Mouse (Mus musculus) lung, postnatal 36 days (tissue): ENCODE measurements around the gene Cdon.
"Not testable (repeated sequence)": the region's sequence is repeated elsewhere in the genome, so short reads cannot be mapped to it uniquely, and the experiment has no call there.

Source experiments
- DNase-seq: peaks from one replicate; pipeline ENCODE4 v3.0.0; 2022; ENCODE audit warnings: mixed read lengths

The Cdon gene

DNA sequence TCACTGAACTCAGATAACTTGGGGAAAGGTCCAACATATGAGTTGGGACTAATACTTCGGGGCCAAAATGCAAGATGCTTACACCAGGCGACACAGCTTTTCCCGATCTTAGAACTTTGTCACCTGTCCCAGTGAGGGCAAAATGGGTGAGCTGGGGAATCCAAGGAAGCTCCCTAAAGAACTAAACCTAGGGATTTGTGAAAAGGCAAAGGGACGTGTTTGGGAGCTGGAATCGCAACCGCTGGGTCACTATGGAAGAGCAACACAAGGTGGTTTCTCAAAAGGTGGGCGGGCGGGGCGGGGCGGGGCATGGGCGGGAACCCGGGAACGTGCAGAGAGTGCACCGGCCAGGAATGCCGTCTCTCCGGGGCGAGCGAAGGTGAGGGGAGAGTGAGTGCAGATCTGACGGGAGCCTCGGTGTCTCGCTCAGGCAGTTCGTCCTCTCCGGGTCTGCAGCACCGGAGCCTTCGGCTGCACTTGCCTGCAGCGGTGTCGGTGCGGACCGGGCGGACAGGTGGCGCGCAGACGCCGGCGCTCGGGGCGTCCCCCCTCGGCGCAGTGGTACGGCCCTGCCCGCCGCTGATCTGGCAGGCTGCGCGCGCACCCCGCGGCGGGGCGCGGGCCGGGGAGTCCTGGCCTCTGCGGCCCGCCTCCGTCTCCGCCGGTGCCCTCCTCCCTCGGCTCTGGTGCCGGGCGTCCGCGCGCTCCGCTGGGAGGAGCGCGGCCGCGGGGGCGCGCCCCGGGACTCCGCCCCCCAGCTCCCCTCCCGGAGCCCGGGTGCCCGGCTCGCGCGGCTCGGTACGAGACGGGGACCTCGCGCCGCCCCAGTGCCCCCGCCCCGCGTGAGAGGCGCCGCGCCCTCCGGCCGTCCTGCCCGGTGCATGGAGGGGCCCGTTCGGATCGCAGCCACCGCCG, at the start of gene Cdon:
Cdon (plus strand) TSS at position 324 of the 915 bp plus-strand sequence.
- DNase-seq, result peak; percentile 91

DNA sequence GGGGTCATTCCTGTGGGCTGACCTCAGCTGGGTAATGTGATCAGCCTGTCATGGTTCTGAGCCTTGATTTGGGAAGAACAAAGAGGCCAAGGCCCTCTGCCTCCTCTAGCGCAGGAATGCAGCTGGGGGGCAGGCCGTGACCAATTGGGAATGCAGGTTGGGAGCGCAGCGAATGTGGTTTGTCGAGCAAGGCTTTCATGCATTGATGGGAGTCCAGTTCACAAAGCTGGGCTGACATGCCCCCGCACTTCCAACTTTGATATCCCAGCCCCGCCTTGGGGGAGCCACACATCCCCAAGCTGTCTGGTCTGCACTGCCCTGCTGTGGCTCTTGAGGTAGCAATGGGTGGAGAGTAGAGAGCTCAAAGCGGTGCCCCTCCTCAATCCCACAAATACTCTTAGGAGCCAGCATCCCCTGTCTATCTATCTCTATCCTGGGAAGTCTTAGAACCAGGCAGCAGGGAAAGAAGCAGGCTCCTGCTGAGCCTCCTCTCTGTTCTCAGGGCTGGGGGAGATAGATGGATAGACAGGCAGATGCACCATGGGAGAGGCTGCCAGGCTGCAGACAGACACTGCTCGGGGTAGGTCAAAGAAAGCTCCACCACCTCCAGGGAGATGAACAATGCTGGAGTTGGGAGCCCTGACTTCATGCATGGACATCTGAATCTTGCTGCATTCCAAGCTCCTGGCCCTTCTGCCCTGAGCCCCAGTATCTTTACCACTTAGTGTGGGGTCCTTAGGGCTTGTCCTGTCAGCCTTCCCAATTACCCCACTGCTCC, 48.4 kb upstream of the Cdon start:
- no peak for DNase-seq

DNA sequence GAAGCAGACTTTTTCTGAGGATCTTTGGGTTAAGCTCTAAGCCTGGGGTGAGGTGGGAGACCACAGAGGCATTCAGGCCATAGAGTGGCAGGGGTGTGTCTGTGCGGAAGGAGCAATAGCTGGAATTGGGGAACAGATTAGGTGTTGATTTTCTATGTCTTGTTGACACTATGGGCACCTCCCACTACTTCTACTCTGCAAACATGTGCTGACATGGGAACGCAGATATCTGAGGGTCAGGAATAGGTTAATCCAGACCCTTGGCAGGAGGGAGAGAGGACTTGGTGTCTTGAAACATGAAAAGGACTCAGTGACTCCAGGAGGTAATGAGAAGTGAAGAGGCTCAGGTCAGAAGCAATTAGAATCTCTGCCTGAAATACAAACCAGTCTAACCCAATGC, 43.0 kb upstream of the Cdon start:
- no peak for DNase-seq

DNA sequence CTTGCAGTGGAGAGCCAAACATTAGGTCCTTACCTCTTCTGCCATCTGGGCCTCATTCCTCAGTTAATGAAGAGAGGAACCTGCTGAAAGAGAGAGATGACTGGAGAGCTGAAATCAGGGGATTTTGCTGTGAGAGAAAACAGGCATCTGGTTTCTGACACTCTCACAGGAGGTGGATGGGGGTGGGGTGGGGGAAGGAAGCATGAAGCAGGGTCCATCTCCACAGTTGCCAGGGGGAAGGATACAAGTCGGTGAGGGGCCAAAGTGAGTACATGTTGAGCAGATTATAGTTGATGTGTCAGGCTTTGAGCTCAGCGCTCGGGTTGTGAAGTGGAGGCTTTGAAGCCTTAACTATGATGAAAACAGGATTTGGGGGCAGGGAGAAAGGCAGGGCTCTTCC, 41.9 kb upstream of the Cdon start:
- no peak for DNase-seq

DNA sequence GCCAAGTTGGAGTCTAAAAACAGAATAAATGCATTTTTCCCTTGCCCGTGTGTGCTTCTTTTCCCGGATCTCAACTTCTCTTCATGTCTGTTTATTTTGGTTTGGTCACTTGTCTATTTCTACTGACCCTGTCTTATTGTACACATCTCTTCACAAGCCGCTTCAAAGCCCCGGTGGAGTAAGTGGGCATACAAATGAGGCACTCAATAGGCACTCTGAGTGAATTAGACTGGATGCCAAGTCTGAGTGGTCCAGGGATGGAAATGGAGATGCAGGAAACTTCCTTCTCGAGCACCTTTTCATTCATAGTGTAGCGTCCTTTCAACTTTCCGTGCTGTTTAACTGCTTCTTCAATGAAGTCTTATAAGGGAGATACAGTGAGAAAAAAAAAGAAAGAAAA, 21.0 kb upstream of the Cdon start:
- DNase-seq, result no peak

DNA sequence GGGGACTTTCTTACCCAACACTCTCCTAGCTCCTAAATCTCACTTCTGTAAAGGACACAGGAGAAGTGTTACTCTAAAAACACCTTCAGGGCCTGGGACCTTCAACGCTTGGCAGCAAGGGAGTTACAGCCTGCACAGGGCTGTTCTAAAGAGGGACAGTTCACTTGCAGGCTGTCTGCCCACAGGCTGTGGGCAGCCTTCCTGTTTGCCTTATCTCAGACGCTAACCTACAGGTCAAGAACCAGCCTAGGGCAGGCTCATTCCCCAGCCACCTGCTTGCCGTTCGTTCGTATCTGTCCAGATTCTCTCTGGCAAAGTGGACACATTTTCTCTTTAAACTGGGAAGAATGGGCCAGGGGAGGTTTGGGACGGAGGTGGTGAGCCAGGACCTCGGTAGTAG, 20.5 kb upstream of the Cdon start:
- DNase-seq, result peak; percentile 12

DNA sequence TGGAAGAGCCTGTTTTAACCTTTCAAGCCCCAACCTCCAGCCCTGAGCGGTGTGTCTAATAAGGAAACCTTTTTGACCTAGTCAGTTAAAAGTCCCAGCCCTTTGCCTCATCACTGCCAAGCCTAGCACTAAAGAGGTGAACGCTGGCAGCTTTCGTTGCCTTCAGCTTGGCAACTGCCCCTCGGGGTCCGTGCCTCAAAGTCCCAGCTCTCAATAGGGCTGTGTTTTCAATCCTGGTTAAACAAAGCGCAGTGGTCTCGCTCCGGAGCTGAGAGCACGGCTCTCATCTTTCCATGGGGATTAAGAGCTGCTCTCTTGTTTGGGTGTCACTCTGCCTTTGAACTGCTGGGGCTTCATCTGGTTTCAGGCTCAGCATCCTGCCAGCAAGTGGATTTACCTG, 20.1 kb upstream of the Cdon start:
- DNase-seq, result no peak

DNA sequence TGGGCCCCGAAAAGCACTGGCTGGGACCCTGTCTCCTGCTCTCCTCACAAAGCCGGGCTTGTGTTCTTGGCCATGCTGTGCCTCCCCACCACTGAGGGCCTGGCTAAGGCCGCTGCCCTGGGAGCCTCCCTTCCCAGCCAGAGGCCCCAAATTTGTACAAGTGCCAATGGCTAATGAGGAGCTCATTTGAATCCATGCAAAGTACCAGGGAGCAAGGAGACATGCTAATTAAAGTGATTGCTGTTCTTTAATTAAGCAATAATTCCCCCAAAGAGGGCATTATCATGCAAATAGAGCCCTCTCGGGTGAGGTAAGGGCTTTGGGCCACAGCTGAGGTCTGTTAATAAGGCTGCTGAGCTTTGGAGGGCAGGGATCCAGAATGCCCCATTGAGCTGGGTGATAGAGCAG, 18.3 kb upstream of the Cdon start:
- no peak for DNase-seq

DNA sequence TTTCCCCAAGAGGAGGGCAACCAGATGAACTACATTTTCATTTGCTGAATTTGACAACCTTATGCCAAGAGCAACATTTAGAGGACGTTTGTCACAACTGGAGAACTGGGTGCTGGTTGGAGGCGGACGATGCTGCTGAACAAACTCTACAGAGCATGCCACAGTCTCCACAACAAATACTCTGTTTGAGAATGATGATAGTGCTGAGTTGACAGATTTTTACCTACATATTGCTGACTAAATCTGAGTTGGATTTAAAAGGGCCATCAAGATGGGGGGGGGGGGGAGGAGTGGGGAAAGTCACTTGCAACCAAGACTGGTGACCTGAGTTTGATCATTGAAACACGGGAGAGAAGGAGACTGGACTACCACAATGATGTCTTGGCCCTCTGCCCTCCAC, 17.4 kb upstream of the Cdon start:
- DNase-seq, result no peak

DNA sequence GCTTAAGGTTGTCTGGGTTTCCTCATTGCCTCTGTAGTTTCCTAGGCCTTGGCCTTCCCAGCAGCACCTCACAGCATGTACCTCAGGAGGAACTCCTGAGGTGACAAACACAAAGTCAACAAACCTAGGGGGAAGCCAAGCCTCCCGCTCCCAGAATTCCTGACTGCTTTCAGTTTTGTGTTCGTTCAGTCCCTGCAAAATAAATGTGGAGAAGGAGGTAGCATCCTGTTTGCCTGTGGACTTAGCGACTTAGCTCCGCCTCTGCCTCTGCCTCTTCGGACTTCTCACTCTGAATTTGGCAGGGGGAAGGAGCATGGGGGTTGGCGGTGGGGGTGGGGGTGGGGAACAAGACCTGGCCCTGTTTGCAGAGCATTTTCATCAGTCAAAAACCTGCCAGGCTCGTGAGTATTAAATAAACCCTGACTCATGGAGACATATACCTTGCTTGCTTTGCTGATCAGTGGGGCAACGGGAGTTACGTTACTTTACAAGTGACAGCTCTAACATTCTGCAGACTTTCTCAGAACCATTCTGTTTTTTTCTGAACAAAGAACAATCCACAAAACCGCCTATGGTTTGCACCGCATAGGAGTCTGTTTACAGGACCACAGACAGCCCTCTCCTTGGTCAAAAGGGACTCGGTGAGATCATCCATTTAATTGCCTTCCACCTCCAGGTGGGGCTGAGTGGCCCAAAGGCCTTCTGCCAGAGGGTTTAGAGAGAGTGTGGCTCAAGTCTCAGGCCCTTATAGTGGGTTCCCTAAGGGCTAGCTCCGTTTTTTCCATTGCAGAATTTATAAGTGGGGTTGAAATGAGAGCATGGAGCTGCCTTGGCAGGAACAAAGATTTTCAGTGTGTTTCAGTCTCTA, 15.7 kb upstream of the Cdon start:
- DNase-seq, result peak; percentile 26

DNA sequence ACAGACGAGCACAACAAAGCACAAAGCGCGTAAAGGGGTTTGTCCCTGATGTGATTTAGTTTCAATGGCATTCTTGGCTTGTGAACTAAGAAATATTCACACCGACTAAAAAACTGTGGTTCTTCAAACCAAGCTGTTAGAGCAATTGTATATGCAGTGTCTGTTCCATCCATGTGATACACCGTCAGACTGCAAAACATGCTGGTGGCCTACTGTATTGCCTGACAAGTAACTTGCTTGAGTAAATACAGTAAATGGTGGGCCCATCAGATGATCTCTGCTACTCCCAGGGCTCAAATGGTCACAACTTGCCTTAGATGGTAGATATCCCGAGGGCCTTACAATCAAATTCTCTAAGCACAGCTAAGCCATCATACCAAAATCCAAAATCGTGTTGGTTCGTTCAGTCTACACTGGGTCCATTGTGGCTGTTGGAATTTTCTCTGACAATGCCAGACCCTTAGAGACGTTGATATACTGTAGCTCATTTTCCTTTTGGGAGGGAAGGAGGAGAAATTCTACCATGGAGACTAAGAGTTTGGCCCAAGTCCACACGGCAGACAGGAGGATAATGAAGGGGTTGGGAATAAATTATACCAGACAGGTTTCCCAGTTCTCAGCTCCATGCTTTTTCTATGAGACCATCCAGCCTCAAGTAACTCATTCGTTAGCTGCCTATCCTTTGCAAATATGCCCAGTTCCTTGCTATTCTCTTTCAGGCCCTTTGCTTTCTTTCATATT, 9.5 kb upstream of the Cdon start:
- no peak for DNase-seq

DNA sequence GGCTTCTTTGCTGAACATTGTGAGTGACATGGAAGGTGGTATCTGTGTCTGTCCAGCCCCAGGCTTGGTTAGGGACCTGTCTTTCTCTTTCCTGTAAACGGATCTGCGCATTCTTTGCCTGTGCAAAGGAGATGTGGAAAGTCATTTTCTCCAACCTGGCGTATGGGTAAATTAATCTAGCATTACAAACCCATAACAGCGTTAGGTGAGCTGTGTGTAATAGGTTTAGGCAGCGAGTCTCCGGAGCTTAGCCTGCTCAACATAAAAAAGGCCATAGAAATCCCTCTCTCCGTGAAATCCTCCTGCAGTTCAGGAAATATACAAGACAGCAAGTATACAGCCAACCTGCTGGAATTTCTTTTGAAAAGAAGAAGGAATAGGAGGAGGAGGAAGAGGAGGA, 9.0 kb upstream of the Cdon start:
- DNase-seq, result no peak

DNA sequence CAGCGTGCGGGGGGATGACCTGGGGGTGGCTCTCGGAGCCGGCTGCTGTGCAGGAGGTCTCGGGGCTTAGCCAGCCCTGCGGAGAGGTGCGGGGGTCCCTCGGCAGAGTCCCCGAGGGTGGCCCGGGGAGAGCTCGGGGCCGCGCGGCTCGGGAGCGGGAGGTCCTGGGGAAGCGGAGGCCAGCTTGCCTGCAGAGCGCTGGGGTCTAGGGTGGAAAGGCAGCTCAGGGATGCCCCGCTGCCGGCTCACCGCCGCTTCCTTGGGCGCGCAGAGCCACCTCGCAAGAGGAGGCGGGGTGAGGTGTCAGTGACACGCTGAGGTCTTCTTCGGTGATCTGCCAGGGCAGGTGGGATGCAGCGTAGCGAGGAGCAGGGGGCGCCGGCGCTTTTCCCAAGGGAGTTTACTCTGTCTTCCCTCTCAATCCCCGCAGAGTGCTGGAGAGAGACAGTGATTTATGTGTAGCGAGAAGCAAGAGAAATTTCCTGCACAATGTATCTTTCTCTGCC, 855 bp downstream of the Cdon start:
- DNase-seq, result peak; percentile 22

DNA sequence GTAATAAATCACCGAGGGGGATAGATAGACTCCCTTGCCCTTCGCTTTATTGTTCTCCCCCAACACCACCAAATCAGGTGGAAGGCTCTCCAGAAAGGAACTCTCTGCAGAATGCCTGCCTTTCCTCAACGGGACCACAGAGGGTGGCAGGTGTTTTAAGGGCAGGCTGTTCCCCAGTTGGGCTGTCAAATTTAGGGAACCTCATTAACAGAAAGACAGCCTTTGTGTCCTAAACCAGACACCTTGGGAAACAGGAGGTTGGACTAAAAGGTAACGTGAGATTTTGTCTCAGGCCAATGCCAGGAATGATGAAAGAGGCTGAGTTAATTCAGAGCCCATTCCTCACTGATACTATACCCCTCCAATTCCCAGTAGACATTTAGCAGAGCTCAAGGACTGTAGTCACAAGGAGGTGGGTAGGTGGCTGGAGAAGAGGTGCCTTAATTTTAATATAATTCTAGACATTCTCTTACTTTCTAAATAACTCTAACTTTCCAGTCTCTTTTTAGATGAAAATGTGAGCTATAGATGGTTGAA, 1.5 kb downstream of the Cdon start:
- DNase-seq, result no peak

DNA sequence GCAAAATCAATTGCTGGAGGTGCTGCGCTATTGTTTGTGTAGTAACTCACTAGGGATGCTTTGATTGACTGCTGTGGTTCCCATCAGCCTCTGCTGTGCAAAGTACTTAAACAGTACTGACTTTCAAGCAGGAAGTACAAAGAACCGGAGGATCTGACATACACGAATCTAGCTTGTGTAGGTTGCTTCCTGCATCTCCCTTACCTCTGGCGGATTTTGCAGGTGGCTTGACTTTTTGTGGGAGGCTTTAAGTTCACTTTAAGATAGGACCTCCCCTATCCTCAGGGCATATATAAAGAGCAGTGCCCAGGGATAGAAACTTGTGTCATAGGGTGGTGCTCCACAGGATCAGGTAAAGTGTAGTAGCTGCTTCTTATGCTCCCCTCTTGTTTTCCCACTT, 2.3 kb downstream of the Cdon start:
- no peak for DNase-seq

DNA sequence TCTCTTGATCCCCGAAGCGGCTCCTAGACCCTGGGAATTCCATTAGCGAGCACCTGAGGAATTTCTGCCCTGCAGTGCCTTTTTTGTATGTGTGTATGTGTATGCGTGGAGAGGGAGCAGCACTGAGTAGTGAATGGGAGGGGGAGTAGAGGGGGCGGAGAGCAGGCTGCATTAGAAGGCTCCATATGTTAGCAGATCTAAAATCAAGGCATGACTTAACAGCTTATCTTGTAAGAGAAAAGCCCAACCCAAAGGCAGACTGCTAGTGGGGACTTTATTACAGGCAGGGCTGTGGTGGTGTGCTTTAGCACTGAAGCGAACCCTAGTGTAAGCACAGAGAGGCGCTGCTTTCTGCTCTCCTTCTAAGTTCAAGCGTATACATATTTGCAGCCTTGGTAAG, 3.7 kb downstream of the Cdon start:
- DNase-seq, result no peak

DNA sequence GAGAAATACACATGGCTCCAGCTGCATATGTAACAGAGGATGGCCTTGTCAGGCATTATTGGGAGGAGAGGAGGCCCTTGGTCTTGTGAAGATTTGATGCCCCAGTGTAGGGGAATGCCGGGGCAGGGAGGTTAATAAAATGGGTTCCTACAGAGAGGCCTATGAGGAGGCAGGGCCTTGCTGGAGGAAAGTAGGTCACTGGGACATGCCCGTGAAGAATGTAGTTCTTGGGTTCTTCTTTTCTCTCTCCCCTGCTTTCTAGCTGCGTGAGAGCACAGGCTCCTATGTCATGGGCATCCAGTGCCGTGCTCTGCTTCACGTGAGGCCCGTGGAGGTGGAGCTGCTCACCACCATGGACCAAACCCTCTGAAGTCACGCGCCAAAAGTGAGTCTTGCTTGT, 9.5 kb downstream of the Cdon start:
- DNase-seq, result no peak

DNA sequence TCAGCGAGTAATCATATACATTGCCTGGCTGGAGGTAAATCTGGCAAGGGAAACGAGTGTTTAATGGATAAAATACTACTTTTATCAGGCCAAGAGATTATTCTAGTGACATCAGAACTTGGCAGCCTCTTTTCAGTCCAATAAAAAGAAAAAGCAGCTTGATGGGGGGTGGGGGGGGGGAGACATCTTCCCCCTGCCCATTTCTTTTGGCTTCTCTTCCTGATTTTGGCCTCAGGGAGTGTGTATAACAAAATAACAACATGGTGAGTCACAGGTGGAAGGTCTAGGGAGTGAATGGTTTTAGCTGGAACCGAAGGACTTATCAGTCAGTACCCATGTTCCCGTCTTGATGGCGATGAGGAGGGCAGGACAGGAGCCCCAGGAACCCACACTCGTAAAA, 10.5 kb downstream of the Cdon start:
- no peak for DNase-seq

DNA sequence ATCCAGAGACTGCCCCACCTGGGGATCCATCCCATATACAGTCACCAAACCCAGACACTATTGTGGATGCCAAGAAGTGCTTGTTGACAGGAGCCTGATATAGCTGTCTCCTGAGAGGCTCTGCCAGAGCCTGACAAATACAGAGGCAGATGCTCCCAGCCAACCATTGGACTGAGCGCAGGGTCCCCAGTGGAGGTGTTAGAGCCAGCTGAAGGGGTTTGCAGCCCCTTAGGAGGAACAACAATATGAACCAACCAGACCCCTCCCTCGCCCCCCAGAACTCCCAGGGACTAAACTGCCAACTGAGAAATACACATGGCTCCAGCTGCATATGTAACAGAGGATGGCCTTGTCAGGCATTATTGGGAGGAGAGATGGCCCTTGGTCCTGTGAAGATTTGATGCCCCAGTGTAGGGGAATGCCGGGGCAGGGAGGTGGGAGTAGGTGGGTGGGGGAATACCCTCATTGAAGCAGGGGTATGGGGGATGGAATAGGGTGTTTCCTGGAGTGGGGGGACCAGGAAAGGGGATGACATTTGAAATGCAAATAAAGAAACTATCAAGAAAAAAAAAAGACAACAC, 11.9 kb downstream of the Cdon start:
- DNase-seq, result not testable (repeated sequence)

DNA sequence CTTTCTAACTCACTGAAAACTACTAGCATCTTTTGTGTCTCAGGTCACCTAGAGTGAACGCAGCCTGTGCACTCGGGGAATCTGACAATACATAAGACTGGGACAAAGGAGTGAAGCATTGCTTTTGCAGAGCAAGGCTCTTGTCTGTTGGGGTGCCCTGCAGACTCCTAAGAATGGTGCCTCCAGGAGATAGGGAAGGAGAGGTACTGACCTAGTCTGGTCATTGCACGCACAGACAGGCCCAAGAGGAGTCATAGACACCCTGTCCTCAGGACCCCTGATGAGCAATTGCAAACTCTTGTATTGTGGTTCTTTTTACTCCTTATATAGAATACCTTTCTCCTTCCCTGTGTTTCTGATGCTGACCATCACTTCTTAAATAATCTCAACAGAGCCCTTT, 13.4 kb downstream of the Cdon start:
- no peak for DNase-seq

DNA sequence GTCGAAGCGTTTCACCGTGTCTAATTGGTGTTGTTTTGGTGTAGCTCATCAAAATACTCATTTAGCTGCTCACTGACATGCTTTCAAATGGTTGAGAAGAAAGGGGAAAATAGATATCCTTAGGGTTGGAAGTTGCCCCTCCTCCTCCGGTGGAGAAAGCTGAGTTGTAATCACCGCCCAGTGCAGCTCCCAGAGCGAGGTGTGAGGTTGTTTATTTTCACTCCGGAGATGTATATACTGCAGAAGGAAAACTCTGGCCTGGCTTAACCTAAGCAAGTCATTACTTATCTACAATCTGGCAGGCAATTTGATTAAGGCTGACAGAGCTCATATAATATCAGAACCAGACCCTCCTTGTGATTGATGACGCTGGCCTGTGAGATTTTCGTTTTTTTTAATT, 14.6 kb downstream of the Cdon start:
- no peak for DNase-seq
